Mouse (Mus musculus) adrenal gland, postnatal 36 days (tissue): Measurements from ENCODE around the gene Sfxn5. TPM values are rescaled to one million over a fixed set of nuclear protein-coding genes. Genes with fewer than 3 reads are reported as not detected.

Experiments used
- DNase-seq, 2 experiments: peaks; one replicate each; pipeline ENCODE4 v3.0.0; 2021; ENCODE audit warnings: mixed read lengths in 1 of 2
- total RNA-seq, 2 experiments: library from RNA; stranded (reverse); gene quantifications; 2 replicates each; pipeline ENCODE4 v1.2.3; 2021

The Sfxn5 gene
- total RNA-seq, 2 experiments from 2014 or later: 19.9 to 20.5 TPM

- no peak for DNase-seq
Measured at GRCm38 (mm10) chr6:85234796-85235195, 98.4 kb downstream of the Sfxn5 start.

GRCm38 (mm10) chr6:85232836-85233623 lies 100.2 kb downstream of the Sfxn5 start:
- DNase-seq: peak; percentile 55 to 67

GRCm38 (mm10) chr6:85232045-85232444 lies 101.2 kb downstream of the Sfxn5 start:
- no peak for DNase-seq

GRCm38 (mm10) chr6:85231469-85231868 lies 101.8 kb downstream of the Sfxn5 start:
- DNase-seq: no peak

GRCm38 (mm10) chr6:85230762-85231161 lies 102.5 kb downstream of the Sfxn5 start:
- DNase-seq: no peak

GRCm38 (mm10) chr6:85227520-85227919 lies 105.7 kb downstream of the Sfxn5 start:
- no peak for DNase-seq

DNA sequence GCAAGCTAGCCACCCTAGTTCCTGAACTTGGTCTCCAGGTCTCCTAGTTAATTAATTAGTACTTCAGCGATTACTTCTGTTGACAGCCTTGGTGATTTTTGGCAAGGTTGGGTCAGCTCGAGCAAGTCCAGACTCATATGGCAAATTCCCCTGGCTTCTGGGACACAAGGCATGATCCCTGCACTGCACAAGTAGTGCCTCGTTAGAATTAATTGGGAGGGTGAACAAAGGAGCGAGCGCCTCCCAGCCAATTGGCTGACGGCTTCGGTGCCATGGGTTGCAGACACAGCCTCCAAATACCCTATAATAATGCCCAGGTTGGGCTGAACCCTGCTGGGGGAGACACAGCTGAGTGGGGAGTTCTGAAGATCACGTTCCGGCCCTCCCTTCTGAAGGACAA lies 106.7 kb downstream of the Sfxn5 start:
- DNase-seq: no peak

GRCm38 (mm10) chr6:85224442-85224891 lies 108.8 kb downstream of the Sfxn5 start:
- DNase-seq: peak in 1 of 2 experiments; percentile 54

DNA sequence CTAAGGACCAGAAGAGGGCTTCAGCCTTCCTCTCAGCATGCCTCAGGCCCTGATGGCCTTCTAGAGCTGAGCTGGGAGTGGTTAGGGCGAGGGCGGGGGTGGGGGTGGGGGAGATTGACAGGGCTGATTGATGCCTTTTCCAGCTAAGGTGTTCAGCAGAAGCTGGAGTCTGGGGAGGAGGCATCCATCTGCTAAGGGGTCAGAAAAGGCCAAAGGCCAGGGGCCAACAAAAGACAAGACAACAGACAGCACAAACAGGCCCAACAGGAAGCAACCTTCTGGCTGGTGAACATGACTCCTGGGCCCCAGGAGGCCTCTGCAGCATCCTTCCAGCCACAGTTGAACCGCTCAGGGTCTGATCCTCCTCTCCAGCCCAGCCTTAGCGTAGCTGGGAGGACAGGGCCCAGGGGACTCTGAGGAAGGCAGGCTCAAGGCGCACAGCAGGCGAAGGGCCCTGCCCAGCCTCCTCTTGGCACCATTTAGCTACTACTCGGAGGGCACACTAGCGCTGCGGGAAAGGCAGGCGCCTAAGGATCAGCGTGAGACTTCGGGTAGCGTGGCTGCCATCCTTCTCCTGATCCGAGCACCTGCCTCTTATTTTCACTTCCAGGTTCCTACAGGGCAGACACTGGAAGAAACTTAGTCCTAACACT lies 109.6 kb downstream of the Sfxn5 start:
- DNase-seq: peak in 1 of 2 experiments; percentile 17

- DNase-seq: no peak
Measured at GRCm38 (mm10) chr6:85222551-85222950, 110.7 kb downstream of the Sfxn5 start.

DNA sequence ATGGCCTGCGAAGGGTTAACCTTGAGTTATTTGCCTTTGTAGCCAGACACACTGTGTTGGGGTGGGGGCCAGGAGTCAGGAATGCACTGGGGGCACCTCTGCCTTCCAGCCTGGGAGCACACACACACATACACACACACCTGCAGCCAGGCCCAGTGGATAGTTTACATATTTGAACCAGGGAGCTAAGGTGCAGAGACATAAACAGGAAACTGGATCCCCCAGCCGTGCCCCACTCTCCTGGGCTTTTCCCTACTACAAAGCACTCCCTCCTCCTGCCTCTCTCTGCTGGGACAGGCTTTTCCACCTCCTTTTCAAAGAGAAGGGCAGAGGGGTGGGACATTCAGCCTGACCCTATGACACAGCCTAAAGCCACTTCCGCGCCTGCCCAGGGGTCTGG lies 112.3 kb downstream of the Sfxn5 start:
- DNase-seq: no peak

DNA sequence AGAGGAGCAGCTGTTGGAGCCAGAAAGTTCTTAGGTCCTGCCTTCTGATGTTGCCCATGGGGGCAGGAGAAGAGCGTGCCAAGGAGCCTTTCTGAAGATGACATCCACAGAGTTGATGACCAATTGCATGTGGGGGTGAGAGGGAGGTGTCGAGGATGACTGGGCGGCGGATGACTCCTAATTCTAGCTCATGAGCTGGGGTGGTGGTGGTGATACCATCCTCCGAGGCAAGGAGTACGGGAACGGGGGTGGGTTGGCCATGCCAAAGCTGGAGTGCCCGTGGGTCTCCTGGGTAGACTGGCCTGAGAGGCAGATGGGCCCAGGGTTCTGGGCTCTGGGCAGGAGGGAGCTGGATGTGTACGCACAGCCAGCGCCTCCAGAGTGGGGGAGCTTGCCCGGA lies 113.5 kb downstream of the Sfxn5 start:
- no peak for DNase-seq

DNA sequence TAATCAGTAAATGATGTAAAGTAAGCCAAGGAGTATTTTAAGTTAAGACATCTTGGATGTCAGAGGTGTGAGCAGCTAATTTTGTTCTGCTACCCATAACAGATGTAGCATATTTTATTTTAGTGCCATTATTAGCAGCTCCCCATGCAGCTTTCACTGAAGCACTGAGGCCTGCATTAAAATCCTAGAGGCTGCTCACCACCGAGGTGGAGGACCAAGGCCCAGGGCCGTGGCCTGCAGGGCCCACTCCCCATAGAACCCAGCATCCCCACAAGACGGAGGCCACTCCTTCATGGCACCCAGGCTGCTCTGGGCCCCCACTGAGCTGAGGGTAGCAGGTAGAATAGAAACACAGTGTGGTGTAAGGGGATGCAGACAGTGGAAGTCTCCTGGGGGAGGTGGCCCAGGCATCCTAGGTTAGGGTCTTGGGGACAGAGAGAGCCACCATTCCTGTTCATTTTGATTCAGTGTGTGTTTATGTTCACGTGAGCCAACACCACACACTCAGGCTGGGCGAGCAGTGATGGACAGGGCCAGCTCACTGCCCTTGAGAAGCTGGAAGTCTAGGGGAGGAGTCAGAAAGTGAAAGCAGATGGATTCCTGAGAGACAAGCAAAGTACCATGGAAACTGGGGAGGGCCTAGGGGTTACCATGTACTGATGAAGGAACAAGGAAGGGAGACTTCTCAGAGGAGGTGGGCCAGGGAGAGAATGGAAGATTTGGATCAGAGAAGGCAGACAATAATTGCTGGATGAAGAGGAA lies 114.4 kb downstream of the Sfxn5 start:
- DNase-seq: peak; percentile 20 to 44

GRCm38 (mm10) chr6:85218251-85218650 lies 115.0 kb downstream of the Sfxn5 start:
- DNase-seq: no peak

DNA sequence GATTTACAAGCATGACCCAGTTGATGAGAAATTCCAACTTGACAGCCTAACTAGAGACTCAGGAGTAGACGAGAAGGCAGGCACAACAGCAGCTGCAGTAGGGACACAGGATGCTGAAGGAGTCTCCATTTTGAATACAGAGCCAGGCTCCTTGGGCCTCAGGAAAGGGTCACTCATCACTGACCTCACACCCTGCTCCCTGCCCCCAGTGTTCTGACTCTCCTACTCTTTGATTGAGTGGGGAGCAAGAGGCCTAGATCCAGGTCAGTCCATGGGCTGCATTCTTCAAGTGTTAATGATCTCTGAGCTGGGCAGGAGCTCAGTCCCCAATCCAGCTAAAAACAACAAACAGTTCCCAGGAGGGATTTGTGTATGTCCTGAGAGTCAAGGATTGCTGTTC lies 122.5 kb downstream of the Sfxn5 start:
- no peak for DNase-seq

- peak; percentile 63 to 68 for DNase-seq
Measured at GRCm38 (mm10) chr6:85209226-85209967, 123.8 kb downstream of the Sfxn5 start.

DNA sequence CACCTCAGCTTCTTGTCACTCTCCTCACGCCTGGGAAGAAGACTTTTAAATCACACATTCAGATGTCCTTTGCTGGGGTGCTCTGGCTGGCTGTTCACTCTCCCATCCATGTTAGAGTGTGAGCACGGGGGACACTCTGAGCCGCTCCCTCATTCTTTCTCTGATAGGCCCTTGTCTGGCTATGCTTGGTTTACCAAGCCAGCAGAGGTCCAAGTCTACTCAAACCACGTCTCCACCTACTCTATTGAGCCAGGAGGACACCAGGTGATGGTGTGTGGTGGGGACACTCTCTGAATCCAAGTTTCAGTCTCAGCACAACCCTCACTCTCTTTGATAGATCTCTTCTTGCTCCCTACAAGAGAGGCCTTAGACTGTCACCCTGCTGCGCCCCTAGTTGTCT lies 125.9 kb downstream of the Sfxn5 start:
- DNase-seq: no peak

- no peak for DNase-seq
Measured at GRCm38 (mm10) chr6:85206939-85207285, 126.3 kb downstream of the Sfxn5 start.

DNA sequence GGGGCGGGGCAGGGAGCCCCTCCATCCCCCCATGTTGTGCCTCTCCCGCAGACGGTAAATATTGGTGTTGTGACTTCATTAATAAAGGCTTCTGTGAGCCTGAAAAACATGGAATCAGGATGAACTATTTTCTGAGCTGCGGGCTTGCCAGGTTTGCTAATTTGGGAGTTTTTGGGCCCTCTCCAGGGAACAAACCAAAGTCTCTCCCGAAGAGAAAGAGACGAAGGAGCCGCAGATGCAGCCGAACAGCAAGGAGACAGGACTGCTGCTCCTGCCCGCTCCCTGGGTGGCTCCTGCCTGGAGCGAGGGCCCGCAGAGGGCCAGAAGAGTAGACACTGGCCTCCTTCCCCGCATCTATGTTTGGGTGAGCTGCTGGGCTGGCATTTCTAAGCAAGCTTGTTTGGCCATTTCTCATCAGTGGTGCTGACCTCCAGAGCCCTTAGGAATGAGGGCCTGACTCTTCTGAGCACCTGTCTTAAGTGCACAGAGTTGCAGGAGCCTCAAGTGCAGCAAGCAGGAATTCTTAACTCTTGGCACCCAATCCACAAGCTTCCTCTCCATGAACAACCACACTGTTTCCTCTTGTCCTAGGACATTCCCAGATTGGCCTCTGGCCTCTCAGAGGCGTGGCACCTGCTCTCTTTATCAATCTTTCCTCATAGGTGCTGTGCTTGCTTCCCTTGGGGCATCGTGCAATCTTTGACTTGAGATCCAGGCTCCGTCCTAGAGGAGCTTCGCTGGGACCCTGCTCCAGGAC lies 126.9 kb downstream of the Sfxn5 start:
- DNase-seq: no peak

DNA sequence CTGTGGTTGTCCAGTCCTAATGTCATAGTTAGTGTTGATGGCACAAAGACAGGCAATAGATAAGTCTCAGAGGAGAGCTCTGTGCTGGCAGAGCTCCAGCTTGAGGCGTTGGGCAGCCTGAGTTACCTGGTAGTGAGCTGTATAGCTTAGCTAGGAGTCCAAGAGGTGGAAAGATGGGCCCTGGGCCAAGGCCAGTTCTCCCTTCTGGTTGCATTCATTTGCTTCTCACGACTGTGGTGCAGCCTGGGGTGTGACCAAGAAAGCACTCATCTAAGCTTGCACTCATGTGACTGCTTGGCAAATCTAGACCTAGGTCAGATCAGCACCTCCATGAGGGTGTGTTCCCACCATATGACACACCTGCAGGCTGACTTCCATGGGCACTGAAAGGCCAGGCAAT lies 135.3 kb downstream of the Sfxn5 start:
- no peak for DNase-seq
